Comparison of ENCODE assay signal across 8 mouse cellular contexts in the genomic region with DNA sequence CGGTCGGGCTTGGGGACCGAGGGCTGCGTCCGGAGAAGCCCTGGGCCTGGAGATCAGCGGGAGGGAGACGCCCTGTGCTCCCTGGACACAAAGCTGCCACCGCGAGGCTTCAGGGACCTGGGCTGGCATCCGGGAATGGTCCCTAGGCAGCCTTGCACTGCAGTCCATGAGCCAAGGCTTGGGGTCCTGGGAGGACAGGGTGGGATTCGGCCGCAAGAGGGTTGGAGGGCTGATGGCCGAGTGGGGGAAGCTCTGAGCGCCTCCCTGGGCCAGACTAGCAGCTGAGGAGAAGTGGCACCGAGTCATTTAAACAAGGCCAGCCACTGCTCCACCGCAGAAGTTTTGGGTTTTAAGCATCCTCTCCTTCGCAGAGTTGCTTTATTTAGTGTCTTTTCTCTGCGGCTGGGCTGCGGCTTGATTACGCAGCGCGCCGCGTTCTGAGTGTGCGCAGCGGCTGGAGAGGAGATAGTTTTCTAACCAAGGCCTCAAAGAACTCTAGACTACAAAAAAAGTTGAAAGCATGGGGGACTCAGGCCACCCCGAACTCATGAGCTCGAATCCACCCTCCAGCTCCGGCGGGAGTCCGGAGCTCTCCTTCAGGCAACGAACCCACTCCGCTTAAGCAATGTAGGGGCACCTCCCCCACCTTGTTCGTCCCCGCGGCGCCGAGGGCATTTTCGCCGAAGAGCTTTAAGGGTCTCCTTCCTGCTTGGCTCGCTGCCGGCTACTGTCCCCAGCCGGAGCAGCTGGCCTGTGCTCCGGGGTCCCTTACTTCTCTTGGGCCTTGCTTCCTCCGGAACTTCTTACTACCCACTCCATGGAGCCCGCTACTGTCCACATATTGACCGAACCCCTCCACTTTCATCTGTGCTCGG.
DNase-seq lines count a peak whose midpoint lies in the region; ATAC-seq and TF ChIP-seq lines count a peak whose summit lies in the region.

No protein-coding gene starts in this region.

- peak overlapping the region; percentile 81 for H3K4me2 ChIP-seq in hindbrain, embryonic 15.5 days
- H3K4me2 ChIP-seq in lung, embryonic 15.5 days: peak overlapping the region; percentile 88

- DNase-seq in kidney, adult 2 months: peak; percentile 15
- DNase-seq in kidney, postnatal 14 days: no peak
- peak; percentile 56 for DNase-seq in T-cell, adult 2 months (ENCODE audit: low spot score)
- DNase-seq in forebrain, embryonic 10.5 days (ENCODE audit: extremely low spot score, low spot score): peak; percentile 72
- peak; percentile 60 for DNase-seq in ovary, postnatal 36 days (ENCODE audit: low spot score)
- DNase-seq in right cerebral cortex, adult 18-20 months: no peak

- no peaks in the 10 kb centered on the region for H3K36me3 ChIP-seq in kidney, adult 2 months (ENCODE audit: control insufficient read depth, insufficient read depth, low read length)
- H3K36me3 ChIP-seq in forebrain, embryonic 10.5 days (replicated peaks): no peaks in the 10 kb centered on the region
- H3K36me3 ChIP-seq in hindbrain, embryonic 15.5 days: no peaks in the 10 kb centered on the region
- H3K36me3 ChIP-seq in lung, embryonic 15.5 days: no peaks in the 10 kb centered on the region

- WGBS in kidney, adult 2 months: 1% methylated on average over 48 of the region's 48 CpGs
- under 1% methylated on average over 48 of the region's 48 CpGs for WGBS in forebrain, embryonic 10.5 days
- under 1% methylated on average over 48 of the region's 48 CpGs for WGBS in hindbrain, embryonic 15.5 days
- WGBS in lung, embryonic 15.5 days: under 1% methylated on average over 44 of the region's 48 CpGs

- no peak for TF ChIP-seq CTCF in kidney, adult 2 months (conservative IDR thresholded peaks at IDR 0.05; ENCODE audit: insufficient read depth, insufficient read length, low read depth, low read length)

- TF ChIP-seq POLR2A in kidney, adult 2 months (IDR thresholded peaks at IDR 0.05; ENCODE audit: low read depth, low read length): no peak

- H3K27me3 ChIP-seq in kidney, adult 2 months (replicated peaks; ENCODE audit: control insufficient read depth, insufficient read depth, low read length): peaks cover 4% of the 10 kb centered on the region; the same call in 1 of the 2 replicates
- peaks cover 100% of the 10 kb centered on the region for H3K27me3 ChIP-seq in forebrain, embryonic 10.5 days (ENCODE audit: poor library complexity, severe bottlenecking)
- H3K27me3 ChIP-seq in hindbrain, embryonic 15.5 days: peaks cover 72% of the 10 kb centered on the region
- H3K27me3 ChIP-seq in lung, embryonic 15.5 days: peaks cover 31% of the 10 kb centered on the region

- H3K4me3 ChIP-seq in kidney, adult 2 months (ENCODE audit: insufficient read depth, low read depth, low read length): peak overlapping the region; percentile 40
- peak overlapping the region; percentile 70 for H3K4me3 ChIP-seq in forebrain, embryonic 10.5 days
- H3K4me3 ChIP-seq in hindbrain, embryonic 15.5 days: peak overlapping the region; percentile 41
- peak overlapping the region; percentile 58 for H3K4me3 ChIP-seq in lung, embryonic 15.5 days

- H3K4me1 ChIP-seq in kidney, adult 2 months (ENCODE audit: control insufficient read depth, insufficient read depth, low read length): 0 out of 2 replicates have a peak, but pooled peaks cover 3% of the 10 kb centered on the region
- H3K4me1 ChIP-seq in forebrain, embryonic 10.5 days: peaks cover 58% of the 10 kb centered on the region
- peaks cover 43% of the 10 kb centered on the region for H3K4me1 ChIP-seq in hindbrain, embryonic 15.5 days (replicated peaks)
- H3K4me1 ChIP-seq in lung, embryonic 15.5 days: peaks cover 31% of the 10 kb centered on the region

- ATAC-seq in hindbrain, embryonic 15.5 days (ENCODE audit: low FRiP score, low read depth): peak; percentile 42; the same call in 1 of the 2 replicates
- peak; percentile 56 for ATAC-seq in lung, embryonic 15.5 days (ENCODE audit: borderline replicate concordance, extremely low read depth, low FRiP score, low TSS enrichment)

- no peak overlapping the region for H3K27ac ChIP-seq in kidney, adult 2 months (ENCODE audit: insufficient read depth, low read depth, low read length)
- H3K27ac ChIP-seq in forebrain, embryonic 10.5 days: peak overlapping the region; percentile 84
- no peak overlapping the region for H3K27ac ChIP-seq in hindbrain, embryonic 15.5 days (replicated peaks)
- peak overlapping the region; percentile 83 for H3K27ac ChIP-seq in lung, embryonic 15.5 days

- H3K9me3 ChIP-seq in forebrain, embryonic 10.5 days: no peaks in the 10 kb centered on the region
- no peaks in the 10 kb centered on the region for H3K9me3 ChIP-seq in hindbrain, embryonic 15.5 days
- no peaks in the 10 kb centered on the region for H3K9me3 ChIP-seq in lung, embryonic 15.5 days

- H3K9ac ChIP-seq in hindbrain, embryonic 15.5 days: peak overlapping the region; percentile 32
- H3K9ac ChIP-seq in lung, embryonic 15.5 days: peak overlapping the region; percentile 62

Comparison
In these comparisons a context has a peak if more than half of its experiments do, and no peak if none do; other contexts are left out.
1. DNase-seq: peak in kidney, adult 2 months (single experiment), T-cell, adult 2 months (single experiment), forebrain, embryonic 10.5 days (single experiment) and ovary, postnatal 36 days (single experiment); none in kidney, postnatal 14 days (single experiment) and right cerebral cortex, adult 18-20 months (single experiment).
2. H3K27ac ChIP-seq: peak in forebrain, embryonic 10.5 days (single experiment) and lung, embryonic 15.5 days (single experiment); none in kidney, adult 2 months (single experiment) and hindbrain, embryonic 15.5 days (single experiment).
3. Peak in every context shown above with its lines, with median percentiles within 50 percentile points of each other: H3K4me3 ChIP-seq.